Mouse (Mus musculus): ENCODE data around the gene Bcl10.

Bcl10 gene

DNA sequence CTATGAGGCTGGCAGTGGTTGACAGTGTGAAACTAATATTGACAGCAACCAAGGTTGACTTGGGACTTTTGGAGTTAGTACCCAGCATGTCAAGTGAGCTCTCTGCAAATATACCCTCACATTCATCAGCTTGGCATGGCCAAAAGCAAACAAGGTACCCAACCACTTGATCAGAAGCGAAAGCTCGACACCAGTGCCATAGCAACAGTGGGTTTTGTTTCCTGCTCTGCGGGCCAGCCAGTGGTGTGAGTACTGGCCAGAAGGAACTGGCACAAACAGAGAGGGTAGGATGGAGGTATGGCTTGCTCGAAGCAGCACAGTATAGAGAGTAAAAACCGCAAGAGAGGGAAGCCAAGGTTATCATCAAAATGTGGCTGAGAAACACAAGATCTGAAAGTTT lies 6.2 kb upstream of the Bcl10 start:
- DNase-seq = no peak

DNA sequence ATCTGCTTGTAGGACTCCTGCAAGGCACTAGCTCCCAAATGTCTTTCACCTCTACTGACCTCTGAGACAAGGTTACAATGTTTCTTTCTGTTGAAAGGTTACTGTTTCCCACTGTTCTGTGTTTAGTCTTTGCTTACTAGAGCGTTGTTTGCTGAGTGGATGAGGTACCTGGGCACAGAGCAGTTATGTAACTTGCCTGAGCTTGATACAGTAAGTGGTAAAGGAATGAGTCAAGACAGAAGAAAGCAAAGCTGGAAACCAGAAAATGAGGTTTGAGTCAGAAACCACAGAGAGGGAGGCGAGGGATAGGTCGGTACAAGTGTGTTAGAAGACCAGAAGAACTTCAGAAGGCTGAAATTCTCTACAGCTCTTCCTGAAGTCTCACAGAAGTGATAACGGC lies 5.8 kb upstream of the Bcl10 start:
- DNase-seq = no peak

DNA sequence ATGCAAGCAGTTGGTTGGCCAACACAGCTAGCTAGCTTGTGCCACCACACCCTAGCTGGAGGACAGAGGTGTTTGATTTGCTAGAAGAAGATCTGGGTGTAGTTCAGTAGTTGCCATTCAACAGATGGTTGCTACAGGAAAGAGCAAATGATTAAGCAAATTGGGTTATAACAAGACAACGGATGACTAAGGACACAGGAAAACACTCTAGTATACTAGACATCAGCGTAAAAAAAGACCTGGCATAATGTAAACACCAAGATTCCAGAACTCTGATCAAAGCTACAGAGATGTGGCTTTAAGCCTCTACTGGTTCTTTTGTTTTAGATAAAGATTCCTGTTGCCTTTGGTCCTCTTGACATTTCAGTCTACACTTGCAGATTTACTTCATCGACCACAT lies 367 bp downstream of the Bcl10 start:
- DNase-seq = no peak

DNA sequence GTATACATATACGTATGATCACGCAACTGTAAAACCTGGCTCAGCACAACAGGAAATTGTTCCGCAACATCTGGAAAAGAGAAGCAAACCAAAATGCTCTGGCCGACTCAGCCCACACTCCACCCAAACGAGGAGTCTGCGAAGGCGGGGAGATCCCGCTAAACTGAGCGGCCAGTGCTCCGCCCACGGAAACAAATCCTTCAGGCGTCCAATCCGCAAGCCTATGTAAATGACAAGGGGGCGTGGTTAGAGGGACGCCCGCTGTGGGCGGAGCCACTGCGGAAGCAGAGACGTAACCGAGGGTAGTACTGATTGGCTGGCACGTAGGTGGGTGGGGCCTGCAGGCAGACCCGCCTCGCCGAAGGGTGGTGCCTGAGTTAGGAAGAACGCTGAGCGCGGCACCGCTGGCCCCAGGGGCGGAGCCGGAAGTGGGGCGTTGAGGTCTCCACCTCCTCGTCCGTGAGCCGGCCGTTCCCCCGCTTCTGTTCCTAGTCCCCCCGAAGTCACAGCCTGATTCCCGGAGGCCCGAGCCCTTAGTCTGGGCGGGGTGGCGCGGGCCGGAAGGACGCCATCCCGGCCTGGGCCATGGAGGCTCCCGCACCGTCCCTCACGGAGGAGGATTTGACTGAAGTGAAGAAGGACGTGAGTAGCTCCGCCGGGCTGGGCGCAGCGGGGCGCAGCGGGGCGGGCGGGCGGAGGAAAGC lies 1.4 kb downstream of the Bcl10 start:
- DNase-seq = peak; percentile 100

DNA sequence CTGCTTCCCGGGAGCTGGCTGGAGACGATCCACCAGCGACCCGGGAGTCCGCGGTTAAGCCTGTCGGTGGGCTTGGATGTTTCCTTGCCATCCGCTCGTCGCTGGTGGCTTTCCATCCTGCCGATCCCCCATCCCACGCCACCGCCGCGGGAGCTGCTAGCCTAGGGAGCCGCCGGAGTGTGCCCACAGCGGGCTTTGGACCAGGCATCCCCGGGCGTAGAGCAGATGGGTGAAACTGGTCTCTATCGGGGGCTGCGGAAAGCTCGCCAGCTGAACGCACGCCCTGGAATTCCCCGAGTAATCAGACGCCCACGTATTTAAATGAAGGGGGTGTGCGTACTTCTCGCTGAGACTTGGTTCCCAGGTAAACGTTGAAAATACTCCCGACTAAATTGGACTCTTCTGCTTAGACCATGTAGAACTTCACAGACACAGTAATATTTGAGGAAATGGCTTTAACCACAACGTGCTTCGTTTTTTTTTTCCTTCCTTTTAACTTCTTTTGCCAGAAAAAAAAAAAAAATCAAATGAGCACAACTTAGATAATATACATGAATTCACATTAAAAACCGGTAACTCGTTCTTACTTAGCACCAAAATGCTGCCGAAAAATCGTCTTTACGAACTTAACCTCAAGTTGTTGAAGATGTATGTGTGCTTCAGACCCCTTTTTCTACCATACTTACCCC lies 2.2 kb downstream of the Bcl10 start:
- peak; percentile 97 for DNase-seq

DNA sequence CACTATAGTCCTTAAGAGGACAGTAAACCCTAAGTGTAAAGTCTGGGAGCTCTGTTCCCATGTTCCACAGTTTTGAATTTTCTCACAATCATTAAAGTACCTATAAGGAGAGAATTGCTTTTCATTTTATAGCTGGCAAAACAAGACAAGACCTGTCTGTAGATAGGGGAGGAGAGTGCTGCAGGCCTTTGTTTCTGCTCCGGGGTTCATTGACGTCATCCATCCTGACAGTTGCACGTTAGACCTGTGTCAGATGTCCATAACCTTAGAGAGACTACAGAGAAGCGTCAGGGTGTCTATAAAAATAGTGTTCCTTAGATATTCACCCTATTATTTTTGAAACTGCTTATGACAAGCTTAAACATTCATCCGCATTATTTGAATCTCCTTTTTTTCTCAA lies 2.9 kb downstream of the Bcl10 start:
- DNase-seq = no peak

DNA sequence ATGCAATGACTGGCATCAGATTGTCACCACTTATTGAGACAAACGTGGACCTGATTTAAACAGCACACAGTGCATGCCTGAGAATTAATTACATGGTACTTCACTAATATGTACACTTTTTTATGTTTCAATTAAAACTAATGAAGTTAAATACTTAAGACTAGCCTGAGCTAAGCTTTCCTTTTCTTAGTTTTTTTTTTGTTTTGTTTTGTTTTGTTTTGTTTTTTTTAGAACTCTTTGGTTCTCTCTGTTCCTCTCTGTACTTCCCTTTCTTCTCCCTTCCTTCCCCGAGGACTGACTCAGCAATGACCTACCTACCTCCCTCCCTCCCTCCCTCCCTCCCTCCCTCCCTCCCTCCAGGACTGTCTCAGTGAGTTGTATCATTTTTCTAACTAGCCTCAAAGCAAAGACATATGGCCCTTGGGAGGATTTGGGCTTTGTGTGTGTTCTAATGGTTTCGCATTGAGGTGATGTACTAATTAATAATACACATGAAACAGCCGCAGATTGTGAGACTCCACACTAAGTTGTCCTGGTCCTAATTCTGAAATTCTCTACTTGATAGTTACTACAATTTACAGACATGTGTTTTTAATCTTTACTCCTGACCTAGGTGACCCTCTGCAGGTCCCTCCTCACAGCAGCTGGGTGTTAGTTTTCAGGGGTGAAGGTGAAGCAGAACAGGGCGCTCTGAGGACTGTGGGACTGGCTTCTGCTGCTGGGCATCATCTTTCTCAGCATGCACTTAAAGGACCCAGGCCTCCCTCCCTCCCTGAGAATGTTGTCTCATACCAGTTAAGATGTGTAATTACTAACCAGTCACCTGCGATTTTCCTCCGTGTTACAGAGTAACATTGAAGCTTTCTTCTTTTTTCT lies 7.2 kb downstream of the Bcl10 start:
- DNase-seq = no peak

DNA sequence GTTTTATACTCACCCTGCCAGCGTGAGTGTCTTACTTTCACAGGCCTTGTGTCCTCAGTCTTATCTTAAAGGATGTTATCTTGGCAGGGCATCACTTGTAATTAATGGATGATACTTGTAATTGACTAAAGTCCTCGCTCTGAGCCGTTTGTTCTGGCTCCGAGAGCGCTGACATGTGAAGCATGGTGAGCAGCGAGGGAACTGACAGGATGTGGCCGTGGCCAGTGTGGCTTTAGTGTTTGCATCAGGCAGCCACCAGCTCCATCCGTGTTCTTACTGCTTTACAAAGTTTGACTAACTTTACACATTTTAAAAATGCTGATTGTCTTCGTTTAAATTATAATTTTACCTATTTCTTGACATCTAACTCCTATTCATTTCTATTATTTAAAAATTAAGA lies 11.2 kb downstream of the Bcl10 start:
- DNase-seq = no peak

DNA sequence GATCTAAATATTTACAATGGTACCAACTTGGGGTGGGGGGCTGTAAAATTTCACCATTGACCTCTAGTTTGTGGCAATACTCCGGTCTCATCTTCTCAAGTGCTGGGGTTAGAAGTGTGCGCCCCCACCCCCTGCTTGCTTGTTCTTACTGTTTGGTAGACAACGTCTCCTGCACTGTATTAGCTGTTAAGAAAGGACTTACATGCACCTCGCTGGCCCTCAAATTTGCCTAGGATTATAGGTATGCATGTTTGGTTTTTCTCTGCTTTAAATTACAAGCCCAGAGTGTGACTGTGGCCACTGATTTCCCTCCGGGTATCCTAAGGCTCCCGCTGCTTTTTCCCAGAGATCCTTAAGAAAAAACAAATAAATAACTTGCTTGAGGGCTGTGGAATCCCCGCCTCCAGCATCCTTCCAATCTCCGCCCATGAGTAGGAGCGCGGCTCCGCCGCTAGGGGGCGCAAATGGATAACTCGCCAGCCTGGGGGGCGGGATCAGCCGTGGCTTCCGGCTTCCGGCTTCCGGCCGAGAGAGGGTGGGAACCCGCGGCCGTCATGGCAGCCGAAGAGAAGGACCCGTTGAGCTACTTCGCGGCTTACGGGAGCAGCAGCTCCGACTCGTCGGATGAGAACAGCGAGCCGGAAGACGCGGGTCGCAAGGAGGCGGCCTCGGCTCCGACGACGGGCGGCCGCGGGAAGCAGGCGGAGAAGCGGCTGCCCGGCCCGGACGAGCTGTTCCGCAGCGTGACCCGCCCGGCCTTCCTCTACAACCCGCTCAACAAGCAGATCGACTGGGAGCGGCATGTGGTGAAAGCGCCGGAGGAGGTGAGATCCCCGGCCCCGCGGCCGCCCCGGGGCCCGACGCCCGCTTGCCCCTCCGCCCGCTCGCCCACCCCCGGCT lies 15.2 kb downstream of the Bcl10 start, which contains the start of gene 2410004B18Rik:
2410004B18Rik (plus strand) TSS at position 510 of the 900 bp plus-strand sequence.
- peak; percentile 99 for DNase-seq

DNA sequence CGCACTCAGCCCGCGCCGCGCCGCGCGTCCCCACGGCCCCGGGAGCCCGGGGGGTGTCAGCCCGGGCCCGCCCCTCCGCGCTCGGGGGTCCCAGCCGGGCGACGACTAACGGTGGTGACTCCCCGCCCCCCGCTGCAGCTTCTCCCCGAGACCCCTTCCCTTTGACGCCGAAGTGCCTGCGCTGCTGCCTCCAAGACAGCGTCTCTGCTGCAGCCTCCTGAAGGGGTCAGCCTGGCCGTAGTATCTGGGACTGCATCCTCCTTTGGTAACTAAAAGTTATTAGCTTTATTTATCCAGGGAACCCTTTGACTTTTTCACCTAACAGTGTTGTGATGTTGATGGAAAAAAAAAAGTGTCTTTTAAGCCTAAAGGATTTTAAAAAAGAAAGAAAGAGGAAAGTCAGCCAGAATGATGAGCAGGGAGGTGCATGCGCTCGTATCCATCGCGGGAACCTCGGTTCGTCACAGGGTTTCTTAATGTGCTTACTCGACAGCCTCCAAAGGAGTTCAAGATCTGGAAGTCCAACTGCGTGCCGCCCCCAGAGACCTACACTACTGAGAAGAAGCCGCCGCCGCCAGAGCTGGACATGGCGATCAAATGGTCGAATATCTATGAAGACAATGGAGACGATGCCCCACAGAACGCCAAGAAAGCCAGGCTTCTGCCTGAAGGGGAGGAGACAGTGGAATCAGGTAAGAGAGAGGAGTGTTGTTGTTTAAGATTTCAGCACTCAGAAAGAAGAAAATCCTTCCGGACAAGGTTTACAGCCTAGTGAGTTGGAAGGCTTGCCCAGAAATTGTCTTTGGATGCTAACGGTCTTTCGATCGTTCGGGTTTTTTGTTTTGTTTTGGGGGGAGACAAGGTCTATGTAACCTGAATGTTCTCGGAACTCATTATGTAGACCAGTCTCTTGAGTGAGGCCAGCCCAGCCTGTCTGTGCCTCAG lies 16.1 kb downstream of the Bcl10 start:
- peak; percentile 92 for DNase-seq

DNA sequence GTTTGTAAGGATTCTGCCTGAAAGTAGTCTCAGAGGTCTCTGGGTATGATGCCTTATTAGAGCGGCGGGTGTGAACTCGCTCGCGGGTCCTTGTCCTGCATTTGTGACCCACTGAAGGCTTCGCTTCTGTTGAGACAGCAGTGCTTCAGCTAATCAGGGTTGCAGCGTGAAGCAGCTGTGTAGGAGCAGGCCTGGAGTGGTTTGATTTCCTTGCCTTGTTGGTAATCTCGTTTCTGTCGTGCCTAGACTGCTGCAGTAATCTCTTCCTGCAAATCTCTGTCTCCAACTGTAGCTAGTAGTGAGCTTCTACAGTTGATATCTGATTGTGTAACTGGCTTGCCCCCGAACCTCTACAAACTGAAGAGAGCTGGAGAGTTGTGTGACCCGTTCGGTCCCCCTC lies 16.8 kb downstream of the Bcl10 start:
- no peak for DNase-seq

DNA sequence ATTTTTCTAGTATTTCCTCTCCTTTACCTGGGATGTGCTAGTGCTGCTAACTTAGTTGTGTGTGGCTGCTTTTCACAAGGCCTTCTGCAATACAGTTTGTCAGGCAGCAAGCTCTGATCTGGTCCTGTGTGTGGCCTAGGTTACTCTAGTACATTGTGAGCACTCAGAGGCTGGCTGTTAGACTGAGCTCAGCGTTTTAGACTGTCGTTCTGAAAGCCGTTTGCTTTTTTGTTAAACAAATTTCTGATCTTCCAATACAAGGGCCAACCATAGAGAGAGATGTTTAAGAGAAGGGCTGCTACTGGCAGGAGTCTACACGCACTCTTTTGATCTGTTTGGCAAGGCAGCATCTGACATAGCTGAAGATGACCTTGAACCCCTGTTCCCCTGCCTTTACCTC lies 17.4 kb downstream of the Bcl10 start:
- no peak for DNase-seq

DNA sequence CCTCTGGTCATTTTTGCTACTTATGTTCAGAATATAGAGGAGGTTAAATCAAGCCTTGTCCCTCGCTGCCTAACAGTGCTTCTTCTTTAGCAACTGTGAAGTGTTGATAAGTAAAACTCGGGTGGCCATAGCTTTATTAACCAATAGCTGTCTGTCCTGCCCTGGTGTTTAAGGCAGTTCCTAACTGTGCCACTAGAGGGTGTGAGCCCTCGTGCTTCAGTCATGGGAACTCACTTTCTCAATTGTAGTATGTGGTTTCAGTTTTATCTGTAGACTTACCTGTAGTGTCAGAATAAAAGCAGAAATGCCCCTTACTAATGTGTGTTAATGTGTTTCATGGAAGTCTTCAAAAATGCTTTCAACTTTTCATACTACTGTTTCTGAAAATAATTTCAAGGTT lies 19.4 kb downstream of the Bcl10 start:
- peak; percentile 91 for DNase-seq

DNA sequence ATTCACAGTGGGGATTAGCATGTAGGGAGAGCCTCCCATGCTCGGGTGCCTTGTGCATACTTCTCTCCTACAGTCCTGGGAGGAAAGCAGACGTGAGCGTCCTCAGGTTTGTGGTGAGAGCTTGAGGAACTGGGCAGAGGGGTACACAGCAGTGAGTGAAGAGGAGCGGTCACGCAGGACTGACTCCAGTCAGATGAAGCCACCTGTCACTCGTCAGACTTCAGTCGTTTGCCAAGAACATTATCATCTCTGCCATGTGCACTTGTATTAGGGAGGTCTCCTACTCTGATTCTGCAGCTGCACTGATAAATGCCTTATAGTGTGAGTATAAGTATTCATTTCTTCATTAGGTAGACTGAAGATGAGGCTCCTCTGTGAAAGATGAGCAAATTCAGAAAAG lies 21.7 kb downstream of the Bcl10 start:
- DNase-seq = no peak

DNA sequence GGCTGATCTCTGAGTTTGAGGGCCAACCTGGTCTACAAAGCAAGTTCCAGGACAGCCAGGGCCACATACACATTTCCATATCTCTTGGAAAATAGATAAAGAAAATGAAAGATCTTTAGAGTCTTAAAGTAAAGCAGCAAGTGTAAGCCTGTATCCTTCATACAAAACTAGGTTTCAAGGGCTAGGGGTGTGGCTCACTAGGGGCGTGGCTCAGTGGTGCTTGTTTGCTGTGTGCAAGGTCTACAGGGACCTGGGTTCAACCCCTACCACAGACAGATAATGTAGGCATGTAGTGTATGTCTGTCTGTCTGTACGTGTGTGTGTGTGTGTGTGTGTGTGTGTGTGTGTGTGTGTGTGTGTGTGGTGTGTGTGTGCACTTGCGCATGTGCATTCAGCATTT lies 23.3 kb downstream of the Bcl10 start:
- no peak for DNase-seq

DNA sequence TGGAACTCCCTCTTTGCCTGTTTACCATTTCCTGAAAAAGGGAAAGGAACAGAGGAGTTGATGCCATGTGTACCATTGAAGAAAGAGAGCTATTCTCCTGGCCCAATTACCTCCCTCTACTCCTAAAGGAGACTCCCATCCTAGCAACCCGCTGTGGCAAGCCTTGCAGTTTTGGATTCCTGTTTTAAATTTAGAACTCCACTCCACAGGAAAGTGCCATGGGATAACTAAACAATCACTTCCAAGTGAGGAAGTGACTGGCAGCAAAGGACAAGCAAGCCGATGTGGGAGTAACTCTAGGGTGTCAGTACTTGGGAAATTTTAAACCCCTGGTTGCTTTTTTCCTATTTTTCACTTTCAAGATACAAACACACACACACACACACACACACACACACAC lies 24.1 kb downstream of the Bcl10 start:
- DNase-seq = peak; percentile 91

DNA sequence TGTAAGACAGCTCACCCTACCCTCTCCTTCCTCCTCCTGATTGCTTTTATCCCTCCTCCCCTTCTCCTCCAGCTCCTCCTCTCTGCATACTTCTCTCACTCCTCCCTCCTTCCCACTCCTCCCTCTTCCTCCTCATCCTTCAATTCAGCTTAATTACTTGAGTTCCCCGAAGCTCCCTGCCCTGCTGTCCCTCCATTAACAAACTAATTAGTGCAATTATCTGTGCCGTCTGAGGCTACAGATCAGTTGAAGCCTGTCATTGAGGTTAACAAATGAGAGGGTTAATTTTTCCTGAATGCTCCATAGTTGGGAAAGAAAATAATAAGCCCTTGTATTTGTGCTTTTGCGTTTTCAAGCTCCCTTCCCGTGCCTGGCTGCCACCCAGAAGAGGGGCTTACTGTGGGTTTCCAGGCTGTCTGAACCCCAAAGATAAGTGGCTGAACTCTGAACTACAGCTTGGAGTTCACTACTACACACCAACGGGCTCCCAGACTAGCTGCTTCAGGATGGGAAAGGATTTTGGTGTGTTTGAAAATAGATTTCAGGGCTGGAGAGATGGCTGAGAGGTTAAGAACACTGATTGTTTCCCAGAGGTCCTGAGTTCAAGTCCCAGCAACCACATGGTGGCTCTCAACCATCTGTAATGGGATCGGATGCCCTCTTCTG lies 25.1 kb downstream of the Bcl10 start:
- DNase-seq = no peak

DNA sequence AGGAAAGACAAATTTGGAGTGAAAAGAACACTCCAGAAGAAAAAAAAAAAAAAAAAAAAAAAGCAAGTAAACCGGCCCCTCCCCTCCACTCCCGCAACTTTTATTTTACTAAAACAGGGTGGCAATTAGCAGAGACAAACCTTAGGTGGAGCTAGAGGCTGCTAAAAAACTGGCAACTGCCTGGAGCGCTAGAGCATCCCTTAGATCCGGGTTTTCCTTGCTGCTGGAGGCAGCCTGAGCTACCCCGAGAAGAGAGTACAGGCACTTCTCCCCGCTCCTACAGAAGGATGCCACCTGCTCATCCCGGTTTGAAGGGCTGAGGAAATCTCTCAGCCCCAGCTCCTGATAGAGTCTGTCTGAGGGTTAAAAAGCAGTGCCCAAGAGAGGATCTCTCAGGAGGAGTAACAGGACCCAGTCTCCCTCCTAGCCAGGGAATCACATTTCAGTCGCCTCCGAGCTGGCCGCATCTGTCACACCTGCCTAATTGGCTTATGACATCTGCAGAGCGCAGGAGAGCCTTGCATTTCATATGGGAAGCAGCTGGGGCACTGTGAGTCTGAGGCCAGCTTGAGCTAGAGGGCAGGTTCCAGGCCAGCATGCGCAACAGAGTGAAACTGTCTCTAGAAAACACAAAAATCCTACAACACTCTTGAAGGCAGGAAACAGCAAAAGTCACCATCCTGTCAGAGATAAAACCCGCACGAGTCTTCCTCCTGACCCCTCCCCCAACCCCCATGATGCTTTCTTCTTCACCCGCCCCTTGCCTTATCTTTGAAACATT lies 27.6 kb downstream of the Bcl10 start:
- peak; percentile 95 for DNase-seq

DNA sequence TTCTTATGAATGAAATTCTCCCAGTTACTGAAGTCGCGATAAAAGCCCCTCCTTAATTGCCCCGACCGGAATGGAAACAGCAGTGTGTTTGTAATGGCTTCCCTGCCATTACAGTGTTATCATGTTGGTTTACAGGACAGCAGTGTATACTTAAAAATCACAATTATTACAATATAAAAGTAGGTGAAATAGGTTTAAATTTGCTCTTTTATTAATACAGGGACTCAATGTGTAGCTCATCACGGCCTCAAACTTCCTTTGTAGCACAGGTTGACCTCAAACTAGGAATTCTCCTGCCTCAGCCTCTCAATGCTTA lies 28.2 kb downstream of the Bcl10 start:
- DNase-seq = no peak
